Mouse (Mus musculus) kidney, adult 18-20 months (tissue): ENCODE results near the gene Aph1a.
A peak's percentile ranks its signal among the peaks of the same experiment; 100 is the strongest.
"Not testable (repeated sequence)": the region's sequence is repeated elsewhere in the genome, so short reads cannot be mapped to it uniquely, and the experiment has no call there.

ENCODE experiments used
- DNase-seq: peaks from one replicate; pipeline ENCODE4 v3.0.0; 2021

Aph1a gene

DNA sequence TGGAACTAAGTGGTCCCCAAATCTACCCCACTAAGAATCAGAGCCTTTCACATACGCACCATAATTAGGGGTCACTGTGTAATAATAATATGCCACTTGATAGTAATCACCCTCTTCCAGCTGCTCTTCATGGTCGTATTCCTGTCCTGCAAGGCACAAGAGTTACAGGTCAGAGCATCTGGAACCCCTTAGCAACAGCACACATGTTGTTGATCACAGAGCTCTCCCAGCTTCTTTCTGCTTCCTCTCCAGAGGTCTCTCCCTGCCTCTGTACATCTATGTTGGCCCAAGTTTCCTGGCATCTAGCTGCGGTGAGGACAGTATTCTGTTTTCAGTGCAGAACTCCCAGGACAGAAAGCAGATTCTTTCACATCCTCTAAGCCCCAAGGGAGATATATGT, 4.1 kb upstream of the Aph1a start:
- no peak for DNase-seq

DNA sequence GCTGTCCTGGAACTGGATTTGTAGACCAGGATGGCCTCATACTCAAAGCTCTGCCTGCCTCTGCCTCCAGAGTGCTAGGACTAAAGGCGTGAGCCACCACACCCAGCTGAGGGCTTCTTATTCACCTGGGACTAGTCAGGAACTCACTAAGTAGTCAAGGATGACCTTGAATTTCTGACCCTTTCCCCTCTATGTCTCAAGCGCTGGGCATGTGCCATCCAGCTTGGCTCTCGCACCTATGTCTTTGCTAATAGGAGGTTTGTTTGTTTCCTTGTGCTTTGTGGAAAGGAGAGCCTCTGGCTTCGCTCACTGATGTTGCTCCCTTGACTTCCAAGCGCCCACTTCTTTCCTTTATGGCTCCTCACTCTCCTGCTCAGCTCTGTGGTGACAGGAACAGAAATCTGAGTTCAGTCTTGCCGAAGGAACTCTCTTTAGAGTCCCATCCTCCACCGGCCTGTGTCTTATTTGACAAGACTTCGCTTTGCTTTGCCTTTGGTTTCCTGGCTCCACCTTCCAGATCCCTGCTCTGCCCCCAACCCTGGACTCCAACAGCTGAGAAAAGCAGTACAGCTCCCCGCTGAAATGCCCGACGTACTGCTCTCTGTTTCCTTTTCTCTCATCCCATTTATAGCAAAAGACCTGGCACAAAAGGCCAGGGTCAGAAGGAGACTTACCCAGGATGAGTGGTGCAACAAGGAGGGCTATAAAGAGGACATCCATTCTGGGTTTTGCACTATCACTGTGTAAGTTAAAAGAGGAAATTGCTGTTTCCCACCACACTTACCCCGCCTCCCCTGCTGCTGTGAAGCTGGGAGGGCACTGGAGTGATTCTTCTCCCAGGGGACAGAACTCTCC, 2.3 kb upstream of the Aph1a start, which contains the start of gene BC028528:
BC028528 (minus strand) TSS at position 795 of the 855 bp plus-strand sequence.
- DNase-seq, result no peak

DNA sequence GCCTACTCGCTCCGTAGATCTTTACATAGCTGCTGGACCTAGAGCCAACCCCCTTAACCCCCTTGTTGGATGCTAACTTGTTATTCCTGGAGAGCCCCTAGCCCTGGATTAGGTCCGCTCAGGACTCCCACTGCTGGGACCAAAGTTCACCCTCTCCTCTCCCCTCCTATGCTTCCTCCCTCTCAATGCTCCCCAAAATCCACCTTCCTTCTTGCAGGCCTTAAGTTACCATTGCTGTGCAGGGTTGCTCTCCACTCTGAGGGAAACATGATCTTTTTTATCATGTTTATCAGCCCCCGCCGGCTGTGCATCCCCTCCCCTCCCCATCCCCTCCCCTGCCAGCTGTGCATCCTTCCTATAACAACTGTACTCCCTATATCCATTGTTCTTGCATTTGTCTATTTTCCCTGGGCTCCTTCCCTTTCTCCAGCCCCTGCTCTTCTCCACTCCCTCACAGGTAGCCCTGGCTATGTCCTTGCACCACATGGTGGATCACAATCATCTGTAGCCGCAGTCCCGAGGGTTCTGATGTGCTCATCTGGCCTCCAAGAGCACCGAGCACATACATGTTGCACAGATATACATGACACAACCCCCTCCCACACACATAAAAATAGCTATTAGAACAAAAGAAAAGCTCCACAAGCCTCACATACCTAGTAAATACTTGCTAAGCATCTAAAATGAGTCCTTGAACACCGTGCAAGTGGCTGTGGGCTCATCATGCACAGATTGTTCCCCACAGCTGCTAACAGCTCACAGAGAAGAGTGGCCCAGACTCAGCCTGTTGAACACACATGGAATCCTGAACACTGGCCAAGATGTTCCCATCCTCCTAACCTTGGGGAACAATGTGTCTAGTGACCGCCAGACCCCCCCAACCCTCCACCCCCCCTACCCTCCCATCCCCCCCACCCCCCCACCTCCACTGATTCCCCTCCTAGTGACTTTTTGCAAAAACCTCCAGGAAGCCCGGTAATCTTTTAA, 1.4 kb upstream of the Aph1a start:
- no peak for DNase-seq

DNA sequence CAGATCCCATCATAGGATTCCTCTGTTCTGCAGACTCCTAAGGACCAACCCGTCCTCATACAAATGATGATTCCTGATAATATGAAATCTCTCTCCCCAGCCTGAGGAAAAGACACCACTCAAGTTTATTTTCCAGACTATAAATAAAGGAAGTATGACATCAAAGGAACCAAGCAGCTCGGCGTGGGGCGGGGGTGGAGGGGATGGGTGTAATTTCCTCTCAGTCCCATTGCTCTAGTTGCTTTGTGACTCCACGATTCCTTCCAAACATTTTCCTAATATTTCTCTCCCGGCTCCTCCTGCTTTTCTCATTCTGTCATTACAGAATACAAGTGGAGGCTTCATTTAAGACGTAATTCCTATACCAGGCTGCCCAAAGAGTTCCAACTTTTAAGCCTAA, 643 bp upstream of the Aph1a start:
- DNase-seq, result no peak

DNA sequence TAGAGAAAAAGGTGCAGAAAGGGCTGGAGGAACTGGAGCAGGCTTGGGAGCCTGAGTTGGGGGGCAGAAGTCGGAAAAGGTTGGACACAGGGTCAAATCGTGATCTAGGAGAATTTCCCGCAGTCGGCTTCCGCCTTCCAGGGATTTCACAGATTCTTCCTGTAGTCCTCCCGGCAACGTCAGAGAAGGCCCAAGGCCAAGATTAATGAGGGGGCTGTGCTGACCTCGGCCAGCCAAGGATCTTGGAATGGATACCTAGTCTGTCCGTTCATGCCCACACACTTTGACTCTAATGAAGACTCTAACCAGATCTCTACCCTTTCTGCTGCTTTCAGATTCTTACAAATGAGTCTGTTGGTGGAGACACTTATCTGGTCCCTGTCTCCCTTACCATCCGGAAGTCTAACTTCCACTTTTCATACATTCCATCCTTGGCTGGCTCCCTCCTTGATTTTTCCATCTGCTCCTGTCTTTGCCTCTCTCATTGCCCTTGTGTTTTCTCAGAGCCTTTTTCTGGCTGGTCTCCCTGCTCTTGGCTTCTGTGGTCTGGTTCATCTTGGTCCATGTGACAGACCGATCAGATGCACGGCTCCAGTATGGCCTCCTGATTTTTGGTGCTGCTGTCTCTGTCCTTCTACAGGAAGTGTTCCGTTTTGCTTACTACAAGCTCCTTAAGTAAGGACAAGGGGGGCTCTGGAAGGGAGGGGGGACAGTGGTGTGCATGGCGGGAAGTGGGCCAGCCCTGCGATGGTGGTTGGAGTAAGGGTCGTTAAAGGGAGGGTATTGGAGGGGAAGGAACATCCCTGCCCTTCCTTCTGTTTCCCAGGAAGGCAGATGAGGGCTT, 770 bp downstream of the Aph1a start:
- peak; percentile 78 for DNase-seq

DNA sequence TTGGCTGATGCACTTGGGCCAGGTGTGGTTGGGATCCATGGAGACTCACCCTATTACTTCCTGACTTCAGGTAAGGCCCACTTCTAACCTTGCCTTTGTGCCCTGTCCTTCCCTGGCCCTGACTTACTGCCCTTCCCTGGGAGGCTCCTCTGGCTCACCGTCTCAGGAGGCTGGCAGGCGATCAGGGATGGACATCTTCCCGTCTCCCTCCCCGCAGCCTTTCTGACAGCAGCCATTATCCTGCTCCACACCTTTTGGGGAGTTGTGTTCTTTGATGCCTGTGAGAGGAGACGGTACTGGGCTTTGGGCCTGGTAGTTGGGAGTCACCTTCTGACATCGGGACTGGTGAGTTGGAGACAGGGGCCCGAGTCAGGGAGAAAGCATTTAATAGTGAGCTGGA, 1.7 kb downstream of the Aph1a start:
- DNase-seq, result not testable (repeated sequence)

DNA sequence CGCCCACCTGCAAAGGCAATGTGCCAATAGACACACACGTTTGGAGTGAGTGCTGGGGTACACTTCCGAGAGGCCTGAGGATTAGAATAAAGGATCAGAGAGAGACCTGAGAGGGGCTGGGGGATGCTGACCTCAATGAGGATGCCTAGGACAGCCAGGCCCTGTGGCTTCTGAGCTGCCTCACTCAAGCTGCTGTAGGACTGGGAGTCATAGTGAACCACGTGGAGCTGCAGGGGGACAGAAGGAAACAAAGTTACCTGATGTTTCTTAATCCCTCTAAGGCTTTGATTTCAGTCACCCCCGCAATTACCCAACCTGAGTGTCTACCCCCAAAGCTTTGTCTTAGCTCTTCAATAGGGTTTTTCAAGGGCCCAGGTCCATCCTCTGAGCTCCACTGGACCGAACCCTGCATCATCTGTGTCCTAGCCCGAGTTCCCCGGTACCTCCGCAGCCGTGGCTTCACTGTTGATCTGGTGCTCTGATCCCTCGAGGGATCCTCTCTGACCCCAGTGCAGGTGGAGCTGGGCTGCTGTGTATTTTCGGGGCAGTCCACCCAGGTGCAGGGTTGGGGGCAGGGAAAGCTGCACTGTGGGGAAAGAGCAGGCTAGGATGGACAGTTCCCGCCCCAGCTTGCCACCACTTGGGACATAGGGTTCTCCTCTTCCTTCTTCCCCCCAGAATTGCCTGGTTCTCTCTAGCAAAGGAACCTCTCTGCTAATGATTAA, 6.2 kb downstream of the Aph1a start:
- DNase-seq, result no peak

DNA sequence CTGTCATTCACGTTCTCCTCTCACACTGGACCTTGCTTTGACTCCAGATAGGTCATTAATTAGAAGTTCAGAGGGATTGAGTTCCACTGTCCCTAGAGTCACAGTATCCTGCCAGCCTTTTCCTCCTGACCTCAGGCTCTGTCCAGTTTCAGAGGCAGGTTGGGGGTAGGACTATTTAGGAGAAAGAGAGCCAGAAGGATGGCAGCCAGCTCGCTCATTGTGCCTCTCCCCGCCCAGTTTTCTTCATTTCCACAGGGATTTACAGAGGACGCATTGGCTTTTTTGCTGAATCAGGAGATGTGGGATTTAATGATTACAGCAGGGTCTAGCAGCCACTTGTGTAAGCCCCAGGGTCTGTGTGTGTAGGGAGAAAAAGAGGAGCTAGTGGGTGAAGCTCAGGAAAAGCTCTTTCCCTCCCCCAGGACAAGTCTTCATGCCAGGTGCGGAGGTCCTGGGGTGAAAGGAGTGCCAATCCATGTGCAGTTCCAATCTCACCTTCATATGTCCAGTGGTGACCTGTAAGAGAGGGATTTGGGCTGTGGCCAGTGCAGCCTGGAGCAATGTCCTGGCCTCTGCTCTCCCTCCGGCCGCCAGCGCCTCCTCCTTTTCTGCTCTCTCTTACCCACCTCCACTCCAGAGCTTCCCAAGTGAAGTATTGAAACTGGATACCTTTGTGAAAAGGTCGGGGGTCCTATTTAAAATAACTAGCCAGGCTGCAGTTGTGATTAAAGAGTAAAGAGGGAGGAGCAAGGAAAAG, 8.0 kb downstream of the Aph1a start:
- DNase-seq, result peak; percentile 70

DNA sequence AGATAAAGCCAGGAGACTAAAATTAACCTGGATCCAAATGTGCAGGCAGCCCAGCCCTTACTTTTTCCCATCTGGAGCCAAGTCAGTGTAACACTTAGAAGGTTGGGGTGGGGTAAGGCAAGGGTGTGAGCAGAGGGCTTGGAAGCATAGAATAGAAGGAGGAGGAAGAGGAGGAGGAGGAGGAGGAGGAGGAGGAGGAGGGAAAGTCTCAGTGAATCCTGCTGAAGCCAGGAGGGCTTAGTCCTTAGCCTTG, 8.5 kb downstream of the Aph1a start:
- DNase-seq, result no peak

DNA sequence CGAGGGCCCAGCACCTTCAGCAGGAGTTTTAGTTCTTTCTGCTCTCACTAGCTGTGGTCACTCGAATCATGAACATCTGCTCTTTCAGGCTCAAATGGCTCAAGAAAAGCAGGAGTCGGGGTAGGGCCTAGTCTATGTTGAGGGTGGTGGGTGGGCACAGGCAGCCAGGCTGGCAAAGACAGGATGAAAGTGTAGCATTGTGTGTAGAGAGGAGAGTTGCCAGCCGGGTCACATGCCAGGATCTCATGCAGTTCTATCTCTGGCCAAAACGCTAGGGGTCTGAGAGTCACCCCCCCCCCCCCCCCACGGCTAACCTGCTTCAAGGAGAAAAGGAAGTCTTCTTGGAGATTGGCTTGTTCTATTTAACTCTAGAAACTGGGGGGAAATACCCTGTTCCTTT, 8.9 kb downstream of the Aph1a start:
- DNase-seq, result no peak

DNA sequence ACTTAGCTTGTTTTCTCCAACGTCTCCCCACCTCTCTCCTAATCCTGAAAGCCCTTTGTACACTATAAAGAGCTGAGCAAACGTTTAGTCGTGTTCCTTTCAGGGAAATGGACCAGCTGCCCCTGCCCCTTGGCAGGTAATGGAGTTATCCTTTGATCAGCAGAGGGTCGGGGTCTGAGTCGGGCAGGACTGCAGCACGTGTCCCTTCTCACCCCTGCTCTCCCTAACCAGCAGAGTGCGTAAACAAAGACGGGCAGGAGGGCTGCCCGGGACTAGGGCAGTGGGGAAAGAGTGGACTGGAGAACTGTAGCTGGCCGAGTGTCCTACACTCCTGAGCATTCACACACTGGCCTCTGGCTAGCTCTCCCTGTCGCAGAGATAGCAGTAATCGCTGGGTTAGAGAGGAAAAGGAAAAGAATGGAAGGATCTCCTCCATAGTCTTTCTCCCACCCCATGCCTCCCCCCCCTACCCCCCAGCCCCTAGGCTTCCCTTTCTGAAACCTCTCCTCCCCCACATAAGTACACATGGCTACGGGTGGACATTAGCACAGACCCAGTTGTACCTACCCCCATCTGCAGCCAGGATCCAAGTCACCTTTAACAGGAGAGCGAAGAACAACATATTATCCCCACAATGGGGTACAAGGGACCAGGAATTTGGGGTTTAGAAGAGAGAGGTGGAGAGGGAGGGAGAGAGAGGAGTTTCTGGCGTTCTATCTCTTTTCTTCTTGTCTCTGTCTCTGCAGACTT, 10.2 kb downstream of the Aph1a start:
- peak; percentile 65 for DNase-seq

DNA sequence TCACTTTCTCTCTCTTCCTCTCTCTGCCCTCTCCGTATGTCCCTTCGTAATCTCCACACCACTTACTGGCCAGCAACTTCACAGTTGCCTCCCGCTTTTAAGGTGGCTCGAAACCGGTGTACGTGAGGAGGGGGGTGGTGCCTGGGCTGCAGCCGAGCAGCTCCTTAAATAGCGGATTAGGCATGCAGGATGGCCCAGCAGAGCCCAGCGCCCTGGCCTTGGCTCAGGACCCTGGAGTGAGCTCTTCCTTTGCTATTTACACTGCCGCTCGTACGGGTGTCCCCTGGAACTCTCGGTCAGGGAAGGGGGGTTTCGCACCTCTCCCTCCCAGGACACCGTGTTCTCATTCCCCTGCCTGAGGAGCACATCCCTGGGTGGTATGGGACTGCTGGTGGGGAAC, 10.8 kb downstream of the Aph1a start, which contains the start of gene Car14:
Car14 (minus strand) TSS at position 124 of the 400 bp plus-strand sequence.
- peak; percentile 64 for DNase-seq

DNA sequence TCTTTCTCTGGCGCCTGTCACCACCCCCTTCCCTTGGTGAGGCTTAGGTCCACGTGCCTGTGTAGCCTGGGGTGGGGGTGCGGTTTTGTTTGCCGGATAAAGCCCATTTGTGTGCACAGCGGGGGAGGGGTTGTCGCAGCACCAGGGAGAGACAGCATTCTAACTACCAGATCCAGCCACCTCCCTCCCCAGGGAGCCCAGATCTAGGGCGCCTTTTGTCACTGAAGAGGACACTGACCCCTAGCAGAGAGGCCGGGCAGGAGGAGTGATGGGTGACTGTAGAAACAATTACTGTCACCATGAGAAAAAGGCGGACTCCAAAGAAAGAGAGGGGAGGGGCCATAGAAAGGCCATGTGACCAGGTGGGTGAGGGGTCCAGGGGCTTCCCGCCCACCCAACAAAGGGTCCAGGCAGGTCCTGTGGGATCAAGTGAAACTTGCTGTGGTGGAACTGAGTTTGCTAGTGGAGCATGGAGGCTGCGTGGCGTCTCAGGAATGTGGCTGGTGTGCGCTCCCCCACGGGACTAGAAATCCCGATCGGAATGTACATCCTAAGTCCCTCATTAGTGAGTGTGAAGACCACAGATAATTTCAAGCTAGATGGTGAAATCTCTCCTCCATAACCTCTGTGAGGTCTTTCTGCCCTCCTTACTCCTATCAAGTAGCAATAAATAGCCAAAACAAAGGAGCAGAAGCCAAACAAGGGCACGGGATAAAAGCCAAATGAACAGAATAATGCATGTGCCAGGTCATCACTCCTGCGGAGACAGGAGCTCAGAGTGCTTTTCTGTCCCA, 11.6 kb downstream of the Aph1a start:
- DNase-seq, result no peak

DNA sequence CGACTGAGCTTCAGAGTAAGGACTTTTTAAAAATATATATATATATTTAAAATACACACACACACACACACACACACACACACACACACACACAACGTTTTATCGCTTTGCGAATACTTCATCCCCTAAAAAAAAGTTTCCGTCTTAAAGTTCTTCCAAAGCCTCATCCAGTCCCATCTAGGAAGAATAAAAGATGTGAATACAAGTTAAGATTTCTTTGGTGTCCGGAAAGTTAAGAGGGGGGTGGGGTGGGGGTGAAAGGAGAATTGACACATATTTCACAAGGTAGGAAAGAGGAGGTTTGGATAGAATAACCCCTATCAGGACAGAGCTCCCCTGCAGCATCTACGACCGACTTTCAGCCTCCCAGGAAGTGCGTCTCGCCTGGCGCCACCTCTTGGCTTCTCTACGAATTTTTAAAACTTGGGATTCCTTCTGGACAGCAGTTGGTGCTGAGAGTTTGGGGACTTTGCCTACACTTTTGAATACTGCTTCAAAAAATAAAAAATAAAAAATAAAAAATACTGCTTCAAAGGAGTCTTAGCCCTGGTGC, 12.2 kb downstream of the Aph1a start:
- DNase-seq, result peak; percentile 56

DNA sequence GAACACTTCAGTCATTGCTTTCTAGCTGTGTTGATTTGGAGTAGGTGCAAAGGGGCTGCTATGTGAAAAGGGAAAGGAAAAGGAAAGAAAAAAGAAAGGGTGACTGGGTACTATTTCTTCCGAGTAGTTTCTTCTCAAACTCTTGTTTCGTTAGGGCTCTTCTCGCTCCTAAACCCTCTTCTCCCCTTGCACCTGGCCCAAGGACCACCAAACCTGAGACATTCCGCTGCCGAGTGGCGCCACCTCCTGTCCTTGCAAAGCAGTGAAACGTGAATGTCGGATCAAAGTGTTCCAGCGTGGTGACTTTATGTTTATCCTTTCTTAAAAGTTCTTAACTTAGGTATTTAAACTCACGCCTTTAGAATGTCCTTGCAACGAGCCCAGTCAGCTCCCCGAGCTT, 13.1 kb downstream of the Aph1a start:
- DNase-seq, result peak; percentile 61

DNA sequence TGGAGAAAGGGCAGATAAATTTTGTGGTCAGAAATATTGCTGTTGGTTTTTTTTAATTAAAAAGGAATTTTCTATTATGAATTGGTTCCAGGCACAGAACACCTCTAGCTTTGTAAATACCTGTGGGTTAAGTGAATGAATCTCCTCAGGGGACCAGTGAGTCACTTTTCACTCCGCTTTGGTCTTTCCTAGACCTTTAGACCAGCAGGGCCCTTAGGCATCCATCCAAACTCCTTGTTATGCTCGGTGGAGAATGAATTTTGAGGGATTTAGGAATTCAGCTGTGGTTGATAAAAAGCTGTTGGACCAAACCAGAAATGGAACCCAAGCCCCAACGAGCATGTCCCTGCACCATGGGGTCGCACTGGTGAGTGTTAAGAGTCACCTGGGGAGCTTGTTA, 13.8 kb downstream of the Aph1a start:
- no peak for DNase-seq

DNA sequence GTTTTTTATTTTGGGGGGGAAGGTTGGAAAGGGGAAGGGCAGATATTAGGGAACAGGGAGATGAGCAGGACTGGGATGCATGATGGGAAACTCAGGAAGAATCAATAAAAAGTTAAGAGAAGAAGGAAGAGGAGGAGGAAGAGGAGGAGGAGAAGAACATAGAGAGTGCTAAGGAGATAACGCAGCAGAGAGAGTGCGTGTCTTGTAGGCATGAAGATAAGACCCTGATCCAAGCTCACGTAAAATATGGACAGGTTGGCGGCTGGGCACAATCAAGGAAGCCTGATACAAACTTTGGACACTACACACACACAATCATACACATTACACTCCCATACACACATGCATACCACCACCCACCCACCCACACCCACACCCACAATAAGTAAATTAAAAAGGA, 20.9 kb downstream of the Aph1a start:
- DNase-seq, result no peak

DNA sequence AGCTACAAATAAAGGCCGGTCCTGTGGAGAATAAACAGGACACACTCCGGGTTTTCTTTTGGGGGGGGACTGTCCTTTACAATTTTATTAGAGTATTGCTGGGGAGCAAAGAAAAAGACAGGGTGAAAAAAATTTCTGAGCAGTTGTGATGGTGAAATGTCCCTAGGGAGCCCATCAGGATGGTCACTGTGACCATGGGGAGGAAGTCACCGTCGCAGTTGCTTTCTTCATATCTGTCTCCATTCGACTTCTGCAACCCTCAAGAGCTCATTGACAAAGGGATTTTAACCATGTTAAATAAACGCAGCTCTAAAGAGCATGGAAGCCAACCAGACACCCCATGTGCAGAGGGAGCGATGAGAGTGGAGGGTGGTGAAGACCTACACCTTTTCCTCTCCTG, 23.0 kb downstream of the Aph1a start:
- DNase-seq, result no peak

DNA sequence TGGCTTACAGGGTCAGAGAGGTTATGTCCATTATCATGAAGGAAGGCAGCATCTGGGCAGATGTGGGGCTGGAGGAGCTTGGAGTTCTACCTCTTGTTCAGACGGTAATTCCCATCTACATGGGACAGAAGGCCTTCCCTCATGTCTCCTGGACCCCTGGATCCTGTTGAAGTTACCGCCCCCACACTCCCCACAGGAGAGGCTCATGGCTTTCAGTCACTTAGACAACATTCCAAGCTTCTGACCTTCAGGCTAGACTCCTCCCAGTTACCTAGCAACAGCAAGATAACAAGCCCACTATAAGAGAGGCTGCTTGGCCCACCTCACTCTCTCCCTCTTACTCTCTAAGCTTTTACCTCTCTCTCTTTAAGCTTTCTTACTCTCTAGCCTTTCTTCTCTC, 26.8 kb downstream of the Aph1a start:
- DNase-seq, result not testable (repeated sequence)

DNA sequence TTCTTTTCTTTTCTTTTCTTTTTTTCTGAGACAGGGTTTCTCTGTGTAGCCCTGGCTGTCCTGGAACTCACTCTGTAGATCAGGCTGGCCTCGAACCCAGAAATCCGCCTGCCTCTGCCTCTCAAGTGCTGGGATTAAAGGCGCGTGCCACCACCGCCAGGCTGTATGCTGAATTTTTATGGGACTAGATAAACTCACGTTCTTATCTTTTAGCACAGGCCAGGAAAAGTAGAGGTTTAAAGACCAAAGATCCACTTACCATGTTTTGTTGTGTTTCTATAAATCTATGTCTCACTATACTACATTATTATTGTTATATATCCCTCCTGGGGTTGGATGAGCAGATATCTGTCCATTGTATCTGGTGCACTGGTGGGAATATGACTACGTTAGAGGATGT, 29.7 kb downstream of the Aph1a start:
- DNase-seq, result not testable (repeated sequence)
